Mouse (Mus musculus): Measurements from ENCODE around the gene Vps33b. TPM values are rescaled to one million over a fixed set of nuclear protein-coding genes. Genes with fewer than 3 reads are reported as not detected.

The Vps33b gene
- polyA plus RNA-seq, 1 experiment, result 11.0 TPM

GRCm38 (mm10) chr7:80336932-80337331 is 67.5 kb downstream of the Vps33b start:
- DNase-seq (ENCODE audit: low read depth in 1 of 2, low spot score in 2 of 2), result no peak
- H3K27ac ChIP-seq (ENCODE audit: insufficient read depth, low read length), result no peak overlapping the region
- peaks cover 43% of the 10 kb centered on the region for H3K36me3 ChIP-seq (ENCODE audit: control insufficient read depth, insufficient read depth, low read length)
- WGBS, result 79% methylated on average over 3 of the region's 3 CpGs
- H3K27me3 ChIP-seq (ENCODE audit: control insufficient read depth, insufficient read depth, low read length), result no peaks in the 10 kb centered on the region
- TF ChIP-seq CTCF (IDR thresholded peaks at IDR 0.05; ENCODE audit: extremely low read depth, insufficient read depth, insufficient read length, insufficient replicate concordance), result no peak
- TF ChIP-seq POLR2A (IDR thresholded peaks at IDR 0.05; ENCODE audit: low read depth, low read length), result no peak
- H3K4me3 ChIP-seq (ENCODE audit: extremely low read depth, insufficient read depth, insufficient read length), result no peak overlapping the region
- H3K4me1 ChIP-seq (ENCODE audit: control insufficient read depth, insufficient read depth, insufficient read length), result peaks cover 8% of the 10 kb centered on the region

- DNase-seq (ENCODE audit: low read depth in 1 of 2, low spot score in 2 of 2), result no peak
- H3K27me3 ChIP-seq (ENCODE audit: control insufficient read depth, insufficient read depth, low read length), result no peaks in the 10 kb centered on the region
- no peak for TF ChIP-seq CTCF (IDR thresholded peaks at IDR 0.05; ENCODE audit: extremely low read depth, insufficient read depth, insufficient read length, insufficient replicate concordance)
- no peak for TF ChIP-seq POLR2A (IDR thresholded peaks at IDR 0.05; ENCODE audit: low read depth, low read length)
- peak overlapping the region; percentile 51 for H3K4me3 ChIP-seq (ENCODE audit: extremely low read depth, insufficient read depth, insufficient read length)
- no peak overlapping the region for H3K27ac ChIP-seq (ENCODE audit: insufficient read depth, low read length)
- H3K36me3 ChIP-seq (ENCODE audit: control insufficient read depth, insufficient read depth, low read length), result peaks cover 25% of the 10 kb centered on the region
- 6% methylated on average over 17 of the region's 17 CpGs for WGBS
- H3K4me1 ChIP-seq (ENCODE audit: control insufficient read depth, insufficient read depth, insufficient read length), result peaks cover 14% of the 10 kb centered on the region
These were observed 69.9 kb downstream of the Vps33b start for GRCm38 (mm10) chr7:80339371-80339770.

- Histone ChIP-seq H3K27me3 (ENCODE audit: control insufficient read depth, insufficient read depth, low read length) (no peaks in the 10 kb centered on the region), H3K4me3 (ENCODE audit: extremely low read depth, insufficient read depth, insufficient read length) (peak overlapping the region; percentile 70), H3K4me1 (ENCODE audit: control insufficient read depth, insufficient read depth, insufficient read length) (peaks cover 14% of the 10 kb centered on the region), H3K36me3 (ENCODE audit: control insufficient read depth, insufficient read depth, low read length) (peaks cover 20% of the 10 kb centered on the region), H3K27ac (ENCODE audit: insufficient read depth, low read length) (peak overlapping the region; percentile 88)
- TF ChIP-seq POLR2A (IDR thresholded peaks at IDR 0.05; ENCODE audit: low read depth, low read length) (peak; percentile 61; the same call in 1 of the 2 replicates), CTCF (IDR thresholded peaks at IDR 0.05; ENCODE audit: extremely low read depth, insufficient read depth, insufficient read length, insufficient replicate concordance) (peak; percentile 78)
- under 1% methylated on average over 45 of the region's 45 CpGs for WGBS
- DNase-seq (ENCODE audit: low read depth in 1 of 2, low spot score in 2 of 2), result peak; percentile 96 to 98
These were observed 70.6 kb downstream of the Vps33b start for GRCm38 (mm10) chr7:80339793-80340628.

GRCm38 (mm10) chr7:80340793-80341192 is 71.3 kb downstream of the Vps33b start, which contains the start of gene Unc45a:
Unc45a (minus strand) TSS chr7:80341005.
- Histone ChIP-seq H3K4me1 (ENCODE audit: control insufficient read depth, insufficient read depth, insufficient read length) (peaks cover 14% of the 10 kb centered on the region), H3K36me3 (ENCODE audit: control insufficient read depth, insufficient read depth, low read length) (peaks cover 14% of the 10 kb centered on the region), H3K27me3 (ENCODE audit: control insufficient read depth, insufficient read depth, low read length) (no peaks in the 10 kb centered on the region), H3K4me3 (ENCODE audit: extremely low read depth, insufficient read depth, insufficient read length) (peak within 1 kb of the TSS; percentile 70), H3K27ac (ENCODE audit: insufficient read depth, low read length) (peak within 1 kb of the TSS; percentile 88)
- TF ChIP-seq POLR2A (IDR thresholded peaks at IDR 0.05; ENCODE audit: low read depth, low read length) (no peak), CTCF (IDR thresholded peaks at IDR 0.05; ENCODE audit: extremely low read depth, insufficient read depth, insufficient read length, insufficient replicate concordance) (peak; percentile 66; the same call in 1 of the 2 replicates)
- WGBS, result under 1% methylated on average over 11 of the region's 11 CpGs
- DNase-seq (ENCODE audit: low read depth in 1 of 2, low spot score in 2 of 2), result peak; percentile 74 to 81

Other genes with a start within 250 kb of the Vps33b start
- 45.3 and 57.7 TPM in 2 replicates for gene Zfp710, start 244.8 kb upstream of the Vps33b start, polyA plus RNA-seq (2012; rRNA removed)
- 52.6 and 54.0 TPM in 2 replicates for gene Idh2, start 154.3 kb upstream of the Vps33b start, polyA plus RNA-seq (2012; rRNA removed)
- gene Sema4b, start 82.8 kb upstream of the Vps33b start, polyA plus RNA-seq (2012; rRNA removed), result 69.5 and 81.3 TPM in 2 replicates
- 117 and 118 TPM in 2 replicates for gene Cib1, start 36.8 kb upstream of the Vps33b start, polyA plus RNA-seq (2012; rRNA removed)
- gene Gdpgp1, start 36.8 kb upstream of the Vps33b start, polyA plus RNA-seq (2012; rRNA removed), result 3.0 and 3.7 TPM in 2 replicates
- 0.25 and 0.31 TPM in 2 replicates for gene Ttll13, start 23.3 kb upstream of the Vps33b start, polyA plus RNA-seq (2012; rRNA removed)
- gene Ngrn, start 8.4 kb upstream of the Vps33b start, polyA plus RNA-seq (2012; rRNA removed), result 14.9 and 21.5 TPM in 2 replicates
- gene Prc1, start 24.8 kb downstream of the Vps33b start, polyA plus RNA-seq (2012; rRNA removed), result 12.2 and 15.8 TPM in 2 replicates
- 13.2 and 14.7 TPM in 2 replicates for gene Rccd1, start 54.8 kb downstream of the Vps33b start, polyA plus RNA-seq (2012; rRNA removed)
- 53.7 and 61.8 TPM in 2 replicates for gene Unc45a, start 71.4 kb downstream of the Vps33b start, polyA plus RNA-seq (2012; rRNA removed)
- gene Hddc3, start 73.5 kb downstream of the Vps33b start, polyA plus RNA-seq (2012; rRNA removed), result 15.5 and 17.8 TPM in 2 replicates
- 98.3 and 115 TPM in 2 replicates for gene Man2a2, start 101.7 kb downstream of the Vps33b start, polyA plus RNA-seq (2012; rRNA removed)
- gene Fes, start 118.3 kb downstream of the Vps33b start, polyA plus RNA-seq (2012; rRNA removed), result 52.8 and 90.0 TPM in 2 replicates
- 35.7 and 48.6 TPM in 2 replicates for gene Furin, start 135.8 kb downstream of the Vps33b start, polyA plus RNA-seq (2012; rRNA removed)

All from spleen, adult 2 months (tissue).